Mouse (Mus musculus) midbrain, embryonic 13.5 days (tissue): ENCODE measurements around the gene Ppp1r35. TPM values are rescaled to one million over a fixed set of nuclear protein-coding genes. Genes with fewer than 3 reads are reported as not detected.
A peak's percentile ranks its signal among the peaks of the same experiment; 100 is the strongest.

ENCODE experiments used
- ATAC-seq: fragments of 200-750 bp; cut with Nextera tagmentation; 2 replicates; pipeline ENCODE4 v1.8.0; 2017; ENCODE audit warnings: mild to moderate bottlenecking, moderate TSS enrichment, moderate library complexity
- H3K27ac ChIP-seq: fragments of 300-500 bp; sonication (generic); 2 replicates; pipeline ENCODE4 v1.5.1; 2015; ENCODE audit warnings: inconsistent platforms, mild to moderate bottlenecking, moderate library complexity
- H3K27me3 ChIP-seq: fragments of 300-500 bp; sonication (generic); 2 replicates; pipeline ENCODE4 v1.6.1; 2015; ENCODE audit warnings: mild to moderate bottlenecking, inconsistent platforms
- H3K36me3 ChIP-seq: fragments of 300-500 bp; sonication (generic); 2 replicates; pipeline ENCODE4 v1.6.1; 2015; ENCODE audit warnings: mild to moderate bottlenecking, inconsistent platforms
- H3K4me1 ChIP-seq: fragments of 300-500 bp; sonication (generic); replicated peaks from 2 replicates; pipeline ENCODE4 v1.6.1; 2015; ENCODE audit warnings: inconsistent platforms
- H3K4me2 ChIP-seq: fragments of 300-500 bp; sonication (generic); replicated peaks from 2 replicates; pipeline ENCODE4 v1.6.1; 2015; ENCODE audit warnings: moderate library complexity, mild to moderate bottlenecking, inconsistent platforms
- H3K4me3 ChIP-seq: fragments of 300-500 bp; sonication (generic); replicated peaks from 2 replicates; pipeline ENCODE4 v1.5.1; 2015; ENCODE audit warnings: mild to moderate bottlenecking, inconsistent platforms
- H3K9ac ChIP-seq: fragments of 300-500 bp; sonication (generic); replicated peaks from 2 replicates; pipeline ENCODE4 v1.6.1; 2015; ENCODE audit warnings: mild to moderate bottlenecking, inconsistent platforms
- H3K9me3 ChIP-seq: fragments of 300-500 bp; sonication (generic); 2 replicates; pipeline ENCODE4 v1.6.1; 2016; ENCODE audit warnings: mild to moderate bottlenecking, inconsistent platforms
- WGBS: fragments of 180-500 bp; shearing (Covaris S2); methylation state at CpG from one replicate; pipeline ENCODE4 v1.1.7; 2015; 5-methylcytosine and 5-hydroxymethylcytosine counted together
- polyA plus RNA-seq: library from polyadenylated mRNA; unstranded; fragments of >200 nt; fragmentation: Nextera tagmentation; extraction: Ambion mirVana; gene quantifications from 2 replicates; pipeline ENCODE4 v1.2.1, GENCODE M21; 2015

The Ppp1r35 gene
- 43.4 and 48.9 TPM in 2 replicates for polyA plus RNA-seq

DNA sequence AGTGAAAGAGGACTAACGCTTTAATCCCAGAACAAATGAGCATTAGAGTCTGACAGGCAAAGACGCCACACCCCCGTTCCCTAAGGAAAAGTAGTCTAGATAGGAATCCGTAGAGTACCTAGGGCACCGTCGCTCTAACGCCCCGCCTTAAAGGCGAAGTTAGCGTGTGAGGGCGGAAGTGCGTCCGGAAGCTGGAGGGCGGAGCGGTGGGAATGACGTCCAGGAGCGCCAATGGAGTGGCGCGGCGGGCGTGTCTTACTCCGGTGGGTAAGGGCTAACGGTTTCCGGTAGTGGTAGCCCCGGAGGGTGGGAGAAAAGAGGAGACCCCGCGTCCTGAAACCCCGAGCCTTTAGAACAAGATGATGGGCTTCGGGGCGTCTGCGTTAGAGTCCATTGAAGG is at the start of gene Ppp1r35:
TSS of gene Ppp1r35 (plus strand) at position 215 of the 400 bp plus-strand sequence.
- ATAC-seq: peak; percentile 97

DNA sequence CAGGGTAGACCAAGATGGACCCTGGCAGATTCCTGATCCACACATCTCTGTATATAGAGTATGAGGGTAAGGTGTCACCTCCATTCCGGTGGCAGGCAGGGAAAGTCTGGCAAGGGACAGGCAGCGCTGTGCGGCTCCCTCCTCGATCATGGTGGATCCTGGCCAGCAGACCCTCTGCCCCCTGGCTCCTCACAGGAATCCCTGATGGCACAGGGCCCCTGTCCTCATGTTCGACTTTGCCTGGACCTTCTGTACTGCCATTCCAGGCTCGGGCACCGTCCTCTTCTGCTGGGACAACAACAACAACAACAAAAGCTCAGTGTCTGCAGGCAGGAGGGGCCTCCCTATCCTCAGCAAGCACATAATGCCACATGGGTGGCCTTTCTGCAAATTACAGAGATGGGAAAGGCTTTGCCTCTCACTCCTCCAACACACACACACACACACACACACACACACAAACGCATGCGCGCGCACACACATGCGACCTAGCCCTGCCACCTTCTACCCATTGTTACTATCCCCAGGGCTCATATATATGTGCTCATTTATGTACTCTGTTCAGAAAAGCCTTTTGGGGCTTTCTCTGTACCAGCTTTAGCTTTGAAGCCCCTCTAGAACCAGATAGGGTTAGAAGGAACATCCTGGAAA is 44.9 kb upstream of the Ppp1r35 start:
- Histone ChIP-seq H3K4me2 (peak overlapping the region; percentile 59), H3K27me3 (no peaks in the 10 kb centered on the region), H3K9ac (peak overlapping the region; percentile 64), H3K9me3 (no peaks in the 10 kb centered on the region), H3K27ac (peak overlapping the region; percentile 99), H3K36me3 (peaks cover 76% of the 10 kb centered on the region), H3K4me1 (peaks cover 70% of the 10 kb centered on the region), H3K4me3 (peak overlapping the region; percentile 32)
- ATAC-seq: peak; percentile 77
- WGBS: 18% methylated on average over 12 of the region's 12 CpGs

More for the DNA sequence above, at the start of gene Ppp1r35:
- Histone ChIP-seq H3K4me1 (peaks cover 42% of the 10 kb centered on the region), H3K36me3 (peaks cover 36% of the 10 kb centered on the region), H3K9ac (peak within 1 kb of the TSS; percentile 92), H3K9me3 (no peaks in the 10 kb centered on the region), H3K27me3 (no peaks in the 10 kb centered on the region), H3K4me3 (peak within 1 kb of the TSS; percentile 94), H3K4me2 (peak within 1 kb of the TSS; percentile 99), H3K27ac (peak within 1 kb of the TSS; percentile 92)
- 0% methylated on average over 31 of the region's 31 CpGs for WGBS

DNA sequence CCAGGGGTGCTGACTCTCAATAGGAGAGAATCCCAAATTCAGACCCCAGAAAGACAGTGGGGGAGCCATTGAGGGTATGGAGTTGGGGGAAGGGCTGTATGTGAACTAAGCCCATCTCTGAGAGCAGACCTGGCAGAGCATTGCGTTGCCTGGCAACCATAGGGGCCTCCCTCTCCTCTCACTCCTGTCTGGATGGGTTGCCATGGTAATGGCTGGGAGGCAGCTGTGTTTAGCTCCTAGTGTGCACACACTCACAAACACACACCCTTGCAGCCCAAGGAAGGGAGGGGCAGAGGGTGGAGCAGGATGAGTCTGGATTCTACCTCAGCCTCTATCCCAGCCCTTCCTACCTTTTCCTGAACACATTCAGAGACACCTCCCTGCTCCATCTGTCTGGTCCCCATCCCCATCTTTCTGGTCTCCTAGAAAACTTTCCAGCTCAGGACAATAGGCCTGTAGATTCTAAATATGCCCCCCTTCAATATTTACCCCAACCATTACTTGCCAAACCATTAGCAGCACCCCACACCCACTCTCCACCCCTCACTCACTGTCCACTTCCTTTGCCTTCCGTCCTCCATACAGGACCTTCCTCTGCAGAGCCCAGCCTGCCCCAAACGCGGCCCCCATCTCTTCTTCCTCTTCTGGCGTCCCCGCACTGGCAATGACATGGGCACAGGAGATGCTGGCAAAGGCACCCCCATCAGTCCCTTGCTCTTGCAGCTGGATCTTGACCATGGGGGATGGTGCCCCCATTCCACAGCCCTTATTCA is 44.2 kb upstream of the Ppp1r35 start:
- Histone ChIP-seq H3K4me1 (peaks cover 77% of the 10 kb centered on the region), H3K4me3 (peak overlapping the region; percentile 32), H3K36me3 (peaks cover 70% of the 10 kb centered on the region), H3K9me3 (no peaks in the 10 kb centered on the region), H3K27me3 (no peaks in the 10 kb centered on the region), H3K9ac (peak overlapping the region; percentile 64), H3K4me2 (peak overlapping the region; percentile 59), H3K27ac (peak overlapping the region; percentile 99)
- ATAC-seq: peak; percentile 97
- 33% methylated on average over 6 of the region's 6 CpGs for WGBS

DNA sequence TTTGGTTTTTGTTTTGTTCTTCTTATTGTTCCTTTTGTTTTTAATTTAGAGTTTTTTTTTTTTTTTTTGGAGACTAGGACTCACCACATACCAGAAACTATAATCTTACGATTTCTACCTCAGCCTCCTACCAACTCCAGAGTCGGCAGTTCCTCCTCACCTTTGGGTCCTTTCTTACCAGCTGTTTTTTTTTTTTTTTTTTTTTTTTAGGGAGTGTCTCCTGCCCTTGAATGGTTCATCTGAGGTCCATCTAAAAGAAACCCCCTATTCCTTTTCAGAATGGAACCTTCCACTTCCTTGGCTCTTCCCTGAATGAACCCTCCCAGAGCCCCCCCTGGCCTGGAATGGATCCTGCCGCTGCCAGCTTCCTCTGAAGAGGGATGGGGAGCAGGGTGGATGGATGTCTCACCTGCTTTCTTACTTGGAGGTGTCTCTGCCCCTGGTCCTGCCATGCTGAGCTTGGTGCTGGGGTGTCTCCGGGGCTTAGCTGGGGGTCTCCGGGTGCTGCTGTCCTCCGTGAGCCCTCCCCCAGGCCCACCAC is 41.2 kb upstream of the Ppp1r35 start:
- 88% methylated on average over 6 of the region's 6 CpGs for WGBS
- H3K27me3 ChIP-seq: no peaks in the 10 kb centered on the region
- no peak for ATAC-seq
- H3K4me1 ChIP-seq: peaks cover 79% of the 10 kb centered on the region
- H3K27ac ChIP-seq: peak overlapping the region; percentile 83
- H3K9me3 ChIP-seq: no peaks in the 10 kb centered on the region
- peak overlapping the region; percentile 92 for H3K9ac ChIP-seq
- peaks cover 44% of the 10 kb centered on the region for H3K36me3 ChIP-seq
- H3K4me2 ChIP-seq: peak overlapping the region; percentile 95
- peak overlapping the region; percentile 78; the same call in 1 of the 2 replicates for H3K4me3 ChIP-seq

DNA sequence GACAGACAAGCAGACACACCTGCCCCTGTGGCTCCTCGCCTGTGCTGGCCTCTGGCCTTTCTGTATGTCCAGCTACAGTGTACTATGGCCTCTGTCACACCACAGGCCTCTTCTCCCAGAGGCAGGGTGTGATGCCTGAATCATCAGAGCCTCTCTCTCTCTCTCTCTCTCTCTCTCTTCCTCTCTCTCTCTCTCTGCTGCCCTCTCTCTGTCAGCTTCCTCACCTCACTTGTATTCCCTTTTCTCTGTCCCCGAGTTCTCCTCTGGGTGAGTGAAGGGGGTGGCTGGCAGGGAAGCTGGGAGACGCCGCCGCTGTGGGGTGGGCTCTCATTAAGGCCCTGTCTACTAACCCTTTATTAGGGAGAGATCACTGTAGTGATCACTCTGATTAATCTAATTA is 40.1 kb upstream of the Ppp1r35 start:
- Histone ChIP-seq H3K27me3 (no peaks in the 10 kb centered on the region), H3K4me2 (peak overlapping the region; percentile 95), H3K9ac (peak overlapping the region; percentile 92), H3K27ac (peak overlapping the region; percentile 83), H3K4me3 (peak overlapping the region; percentile 78), H3K9me3 (no peaks in the 10 kb centered on the region), H3K36me3 (peaks cover 35% of the 10 kb centered on the region), H3K4me1 (peaks cover 70% of the 10 kb centered on the region)
- 23% methylated on average over 5 of the region's 5 CpGs for WGBS
- ATAC-seq: no peak

DNA sequence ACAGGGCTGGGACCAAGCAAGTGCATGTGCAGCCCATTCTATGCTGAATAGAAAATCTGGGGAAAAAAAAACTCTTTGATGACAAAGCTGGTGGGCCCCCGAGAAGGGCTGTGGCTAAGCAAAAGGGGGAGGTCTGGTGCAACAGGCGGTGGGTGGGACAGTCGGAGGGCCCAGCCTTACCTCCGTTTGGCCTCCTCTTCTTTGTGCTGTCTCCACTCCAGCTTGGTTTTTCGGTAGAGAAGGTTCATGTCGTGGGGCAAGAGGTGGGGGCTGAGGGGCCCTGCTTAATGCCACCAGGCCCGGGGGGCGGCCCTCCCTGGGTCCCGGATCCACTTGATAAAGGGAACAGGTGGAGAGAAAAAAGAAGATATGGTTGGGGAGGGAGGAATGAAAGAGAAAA is 39.2 kb upstream of the Ppp1r35 start:
- peak overlapping the region; percentile 83 for H3K27ac ChIP-seq

DNA sequence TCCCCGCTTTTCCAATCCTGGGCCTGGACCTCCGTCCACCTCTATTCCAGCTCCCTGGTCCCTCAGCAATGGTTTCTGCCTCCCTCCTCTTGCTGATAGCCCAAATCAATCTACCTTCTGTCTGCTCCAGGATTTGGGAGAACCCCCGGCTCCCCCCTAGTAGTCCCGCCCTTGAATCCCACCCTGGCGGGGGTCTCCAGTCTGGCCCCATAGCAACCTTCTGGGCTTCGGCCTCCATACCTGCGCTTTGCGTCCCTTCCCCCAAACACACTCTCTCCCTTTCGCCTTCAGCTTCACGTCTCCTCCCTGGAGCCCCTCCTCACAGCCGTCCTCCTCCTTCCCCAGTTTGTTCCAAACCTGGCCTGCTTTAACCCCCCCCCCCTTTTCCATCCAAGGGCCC is 38.1 kb upstream of the Ppp1r35 start:
- WGBS: 5% methylated on average over 11 of the region's 11 CpGs
- peak; percentile 25 for ATAC-seq
- Histone ChIP-seq H3K4me3 (peak overlapping the region; percentile 78), H3K27me3 (no peaks in the 10 kb centered on the region), H3K9me3 (no peaks in the 10 kb centered on the region), H3K27ac (peak overlapping the region; percentile 83), H3K9ac (peak overlapping the region; percentile 92), H3K4me2 (peak overlapping the region; percentile 95), H3K4me1 (peaks cover 61% of the 10 kb centered on the region), H3K36me3 (peaks cover 26% of the 10 kb centered on the region)

More for the DNA sequence above, 39.2 kb upstream of the Ppp1r35 start:
- peaks cover 62% of the 10 kb centered on the region for H3K4me1 ChIP-seq
- no peak for ATAC-seq
- no peaks in the 10 kb centered on the region for H3K9me3 ChIP-seq
- H3K4me3 ChIP-seq: peak overlapping the region; percentile 78
- WGBS: 18% methylated on average over 9 of the region's 9 CpGs
- H3K4me2 ChIP-seq: peak overlapping the region; percentile 95
- H3K27me3 ChIP-seq: no peaks in the 10 kb centered on the region
- H3K36me3 ChIP-seq: peaks cover 35% of the 10 kb centered on the region
- peak overlapping the region; percentile 92 for H3K9ac ChIP-seq

DNA sequence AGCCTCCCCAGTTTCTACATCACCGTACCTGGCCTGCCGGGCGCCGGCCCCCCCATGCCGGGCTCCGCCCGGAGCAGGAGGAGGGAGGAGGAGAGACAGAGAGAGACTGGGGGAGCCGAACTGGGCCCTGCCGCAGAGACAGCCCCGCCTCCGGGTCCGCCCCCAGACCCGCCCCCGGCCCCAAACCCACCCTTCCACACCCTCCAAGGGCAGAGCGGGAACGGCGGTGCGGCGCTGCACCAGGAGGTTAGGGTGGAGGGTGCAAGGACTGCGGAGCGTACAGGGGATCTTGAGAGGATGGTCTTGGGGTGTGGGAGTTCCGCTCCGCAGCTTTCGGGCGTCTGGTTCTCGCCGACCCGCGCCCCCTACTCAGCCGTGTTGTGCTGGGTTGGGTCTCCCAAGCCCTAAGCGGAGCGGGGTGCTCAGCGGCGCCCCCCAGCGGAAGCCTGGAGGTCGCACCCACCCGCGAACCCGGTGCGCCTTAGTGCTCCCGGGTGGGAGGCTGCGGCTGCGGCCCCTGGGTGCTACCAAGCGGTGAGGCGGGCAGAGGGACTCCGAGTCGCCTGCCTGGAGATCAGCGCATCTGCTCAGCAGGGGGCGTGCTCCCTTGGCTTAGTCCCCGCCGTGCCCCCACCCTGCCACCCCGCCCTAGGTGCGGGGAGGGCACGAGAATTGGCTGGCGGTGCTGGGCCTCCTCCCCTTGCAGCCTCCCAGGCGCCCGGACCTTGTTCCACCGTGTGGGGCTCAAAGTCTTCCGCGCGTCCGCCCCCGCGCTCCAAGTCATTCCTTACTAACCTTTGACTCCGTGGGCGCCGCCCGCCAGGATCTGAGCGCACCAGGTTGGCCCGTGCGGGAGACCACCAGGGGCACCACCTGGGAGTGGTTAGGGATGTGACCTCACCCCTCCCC is 37.4 kb upstream of the Ppp1r35 start, which contains the start of gene Nyap1:
TSS of gene Nyap1 (minus strand) at position 585 of the 909 bp plus-strand sequence.
- Histone ChIP-seq H3K4me1 (peaks cover 56% of the 10 kb centered on the region), H3K4me3 (peak within 1 kb of the TSS; percentile 78), H3K4me2 (peak within 1 kb of the TSS; percentile 95), H3K9me3 (no peaks in the 10 kb centered on the region), H3K27ac (peak within 1 kb of the TSS; percentile 83), H3K36me3 (peaks cover 18% of the 10 kb centered on the region), H3K27me3 (no peaks in the 10 kb centered on the region), H3K9ac (peak within 1 kb of the TSS; percentile 92)
- WGBS: under 1% methylated on average over 68 of the region's 71 CpGs
- ATAC-seq: peak; percentile 82

DNA sequence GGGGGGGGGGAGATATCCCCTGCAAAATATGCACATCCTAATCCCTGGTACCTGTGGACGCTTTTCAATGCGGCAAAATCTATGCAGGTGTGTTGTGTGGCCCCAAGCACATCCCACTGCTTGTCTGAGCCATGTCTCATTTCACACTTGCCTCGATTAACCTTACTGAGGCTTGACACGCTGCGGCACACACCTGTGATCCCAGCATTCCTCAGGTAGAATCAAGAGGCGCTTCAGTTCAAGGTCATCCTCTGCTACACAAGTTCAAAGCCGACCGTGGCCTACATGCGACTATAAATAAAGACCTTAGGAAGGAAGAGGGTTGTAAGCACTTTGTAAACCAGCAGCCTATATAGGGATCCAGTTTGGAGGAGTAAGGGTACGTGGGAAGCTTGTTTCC is 36.6 kb upstream of the Ppp1r35 start:
- WGBS: 75% methylated on average over 10 of the region's 10 CpGs
- peaks cover 60% of the 10 kb centered on the region for H3K4me1 ChIP-seq
- no peak for ATAC-seq
- H3K27ac ChIP-seq: no peak overlapping the region
- peak overlapping the region; percentile 78 for H3K4me3 ChIP-seq
- H3K9me3 ChIP-seq: no peaks in the 10 kb centered on the region
- peaks cover 11% of the 10 kb centered on the region for H3K36me3 ChIP-seq
- no peak overlapping the region for H3K9ac ChIP-seq
- H3K27me3 ChIP-seq: no peaks in the 10 kb centered on the region
- peak overlapping the region; percentile 95 for H3K4me2 ChIP-seq

DNA sequence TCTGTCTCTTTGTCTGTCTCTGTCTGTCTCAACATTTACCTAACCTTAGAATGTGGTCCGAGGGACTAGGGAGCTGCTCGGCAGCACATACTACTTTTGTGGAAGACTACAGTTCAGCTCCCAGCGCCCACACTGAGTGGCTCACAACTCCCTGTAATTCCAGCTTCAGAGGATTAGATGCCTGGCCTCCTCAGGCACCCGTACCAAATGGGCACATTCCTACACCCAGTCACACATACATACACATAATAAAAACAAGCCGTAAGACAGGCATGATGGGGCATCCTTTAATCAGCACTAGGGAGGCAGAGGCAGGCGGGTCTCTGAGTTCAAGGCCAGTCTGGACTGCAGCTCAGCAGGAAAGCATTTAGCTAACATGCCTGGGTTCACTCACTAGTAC is 35.8 kb upstream of the Ppp1r35 start:
- ATAC-seq: no peak
- Histone ChIP-seq H3K4me1 (peaks cover 61% of the 10 kb centered on the region), H3K4me3 (no peak overlapping the region), H3K4me2 (no peak overlapping the region), H3K27ac (no peak overlapping the region), H3K27me3 (no peaks in the 10 kb centered on the region), H3K36me3 (peaks cover 5% of the 10 kb centered on the region), H3K9me3 (no peaks in the 10 kb centered on the region), H3K9ac (no peak overlapping the region)
- 94% methylated on average over 6 of the region's 6 CpGs for WGBS

DNA sequence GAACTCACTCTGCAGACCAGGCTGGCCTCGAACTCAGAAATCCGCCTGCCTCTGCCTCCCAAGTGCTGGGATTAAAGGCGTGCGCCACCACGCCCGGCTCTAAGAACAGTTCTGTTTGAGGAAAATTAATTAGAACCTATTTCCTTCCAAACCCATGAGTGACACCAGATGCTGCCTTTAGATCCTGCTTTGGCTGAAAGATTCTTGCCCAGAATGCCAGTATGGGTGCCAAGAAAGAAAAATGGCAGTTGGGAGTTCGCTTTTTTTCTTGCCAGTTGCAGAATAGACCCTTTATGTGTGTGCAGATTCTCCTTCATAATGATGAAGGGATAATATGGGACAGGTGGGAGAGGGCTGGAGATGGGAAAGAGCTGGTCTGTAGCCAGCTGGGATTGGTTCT is 34.5 kb upstream of the Ppp1r35 start:
- Histone ChIP-seq H3K4me1 (peaks cover 61% of the 10 kb centered on the region), H3K9ac (no peak overlapping the region), H3K4me2 (no peak overlapping the region; the same call in 1 of the 2 replicates), H3K4me3 (no peak overlapping the region), H3K27me3 (no peaks in the 10 kb centered on the region), H3K9me3 (no peaks in the 10 kb centered on the region), H3K27ac (no peak overlapping the region), H3K36me3 (no peaks in the 10 kb centered on the region)
- no peak for ATAC-seq
- 95% methylated on average over 7 of the region's 7 CpGs for WGBS
